Mouse (Mus musculus) liver, adult 2 months (tissue): ENCODE measurements at regions not wholly inside any gene's neighbourhood (a gene's known extent, or its start where the extent isn't known, plus 50 kb on each side); places are given as distances from the start of the nearest gene placed in this dataset.

Source experiments
- DNase-seq: peaks from one replicate; pipeline ENCODE4 v3.0.0-alpha.2; 2011; ENCODE audit warnings: low read depth, low spot score; ENCODE audit errors: extremely low read depth
- H3K27ac ChIP-seq: fragments of 200-500 bp; replicated peaks from 2 replicates; pipeline ENCODE4 v1.5.1; 2012; ENCODE audit warnings: low read depth, mild to moderate bottlenecking, control low read depth, inconsistent platforms, low read length; ENCODE audit not compliant: insufficient read depth
- H3K27me3 ChIP-seq: fragments of 200-500 bp; 2 replicates; pipeline ENCODE4 v1.6.1; 2012; ENCODE audit warnings: mild to moderate bottlenecking, moderate library complexity, low read length, inconsistent platforms; ENCODE audit not compliant: control insufficient read depth, insufficient read depth
- H3K36me3 ChIP-seq: fragments of 200-500 bp; 2 replicates; pipeline ENCODE4 v1.6.1; 2012; ENCODE audit warnings: low read length, inconsistent platforms; ENCODE audit not compliant: control insufficient read depth, insufficient read depth
- H3K4me1 ChIP-seq: fragments of 200-500 bp; 2 replicates; pipeline ENCODE4 v1.6.1; 2011; ENCODE audit warnings: low read length; ENCODE audit not compliant: control insufficient read depth, insufficient read depth
- H3K4me3 ChIP-seq: fragments of 200-500 bp; 2 replicates; pipeline ENCODE4 v1.5.1; 2011; ENCODE audit warnings: low read depth, mild to moderate bottlenecking, control low read depth, low read length, moderate library complexity; ENCODE audit not compliant: insufficient read depth
- H3K79me2 ChIP-seq: fragments of 200-500 bp; 2 replicates; pipeline ENCODE4 v1.6.1; 2012; ENCODE audit warnings: inconsistent platforms, mild to moderate bottlenecking, low read length, moderate library complexity; ENCODE audit not compliant: control insufficient read depth, insufficient read depth
- H3K9ac ChIP-seq: fragments of 200-500 bp; 2 replicates; pipeline ENCODE4 v1.6.1; 2012; ENCODE audit warnings: low read depth, mild to moderate bottlenecking, control low read depth, inconsistent platforms, low read length
- CTCF ChIP-seq: fragments of 200-500 bp; IDR thresholded peaks from 2 replicates; pipeline ENCODE4 v1.5.1; 2011; ENCODE audit warnings: low read depth, low read length, control low read depth
- POLR2A ChIP-seq: fragments of 200-500 bp; IDR thresholded peaks from 2 replicates; pipeline ENCODE4 v1.6.1; 2011; ENCODE audit warnings: low read length, control low read depth; ENCODE audit not compliant: insufficient read depth; ENCODE audit errors: extremely low read depth
- WGBS: fragments of 180-500 bp; shearing (Covaris S2); methylation state at CpG from one replicate; pipeline ENCODE4 v1.1.7; 2018; 5-methylcytosine and 5-hydroxymethylcytosine counted together

- Histone ChIP-seq H3K4me3 (no peak overlapping the region), H3K79me2 (no peaks in the 10 kb centered on the region), H3K36me3 (no peaks in the 10 kb centered on the region), H3K27ac (no peak overlapping the region), H3K27me3 (no peaks in the 10 kb centered on the region), H3K4me1 (peaks cover 3% of the 10 kb centered on the region), H3K9ac (no peak overlapping the region)
- DNase-seq: peak; percentile 54
- 36% methylated on average over 3 of the region's 3 CpGs for WGBS
- TF ChIP-seq CTCF (no peak), POLR2A (no peak)
Observed at GRCm38 (mm10) chr15:41165534-41165933, 1031.4 kb downstream of the 9330182O14Rik start.

DNA sequence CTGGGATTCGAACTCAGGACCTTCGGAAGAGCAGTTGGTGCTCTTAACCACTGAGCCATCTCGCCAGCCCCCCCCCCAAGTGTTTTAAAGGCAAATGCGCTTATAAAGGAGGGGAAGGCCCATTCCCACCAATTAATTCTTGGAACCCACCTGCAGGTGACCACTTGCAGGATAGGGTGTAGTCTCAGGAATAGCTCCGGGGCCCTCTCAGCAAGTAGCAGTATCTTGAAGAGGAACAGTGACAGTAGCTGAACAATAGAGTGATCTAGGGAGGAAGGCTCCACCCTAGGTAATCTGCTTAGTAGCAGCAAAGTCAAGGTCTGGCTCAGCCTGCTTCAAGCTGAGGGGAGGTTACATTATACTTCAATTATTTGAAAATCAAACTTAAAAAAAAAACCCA lies 1056.6 kb downstream of the 9330182O14Rik start:
- Histone ChIP-seq H3K27me3 (no peaks in the 10 kb centered on the region), H3K4me1 (no peaks in the 10 kb centered on the region), H3K4me3 (no peak overlapping the region), H3K27ac (no peak overlapping the region), H3K79me2 (no peaks in the 10 kb centered on the region), H3K36me3 (no peaks in the 10 kb centered on the region), H3K9ac (no peak overlapping the region)
- TF ChIP-seq POLR2A (no peak), CTCF (no peak)
- 79% methylated on average over 5 of the region's 5 CpGs for WGBS
- DNase-seq: no peak

GRCm38 (mm10) chr15:41193240-41193639 lies 1059.1 kb downstream of the 9330182O14Rik start:
- no peak overlapping the region for H3K4me3 ChIP-seq
- DNase-seq: peak; percentile 50
- H3K36me3 ChIP-seq: no peaks in the 10 kb centered on the region
- WGBS: 15% methylated on average over 3 of the region's 3 CpGs
- TF ChIP-seq POLR2A (no peak), CTCF (peak; percentile 45)
- no peak overlapping the region for H3K9ac ChIP-seq
- H3K79me2 ChIP-seq: no peaks in the 10 kb centered on the region
- no peaks in the 10 kb centered on the region for H3K27me3 ChIP-seq
- H3K4me1 ChIP-seq: no peaks in the 10 kb centered on the region
- no peak overlapping the region for H3K27ac ChIP-seq

DNA sequence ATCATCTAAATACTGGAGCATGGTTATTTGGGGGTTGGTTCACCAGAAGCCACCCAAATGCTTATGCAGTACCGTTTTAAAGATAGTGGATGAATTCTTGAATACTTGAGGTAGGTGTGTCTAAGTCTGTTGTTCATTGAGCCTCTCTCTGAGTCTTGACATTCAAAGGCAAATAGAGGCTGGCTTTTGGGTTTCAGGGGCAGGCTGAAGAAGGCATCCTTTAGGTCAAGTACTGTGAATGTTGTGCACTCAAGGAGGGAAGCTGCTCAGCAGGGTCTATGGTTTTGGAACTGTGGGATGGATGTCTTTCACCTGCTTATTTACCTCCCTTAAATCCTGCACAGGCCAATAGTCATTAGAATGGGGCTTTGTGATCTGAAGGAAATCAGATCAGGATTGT lies 1089.6 kb downstream of the 9330182O14Rik start:
- H3K4me1 ChIP-seq: peaks cover 19% of the 10 kb centered on the region
- DNase-seq: no peak
- no peak for TF ChIP-seq POLR2A
- TF ChIP-seq CTCF: no peak
- H3K79me2 ChIP-seq: no peaks in the 10 kb centered on the region
- no peak overlapping the region for H3K9ac ChIP-seq
- H3K27ac ChIP-seq: no peak overlapping the region
- H3K4me3 ChIP-seq: no peak overlapping the region
- 83% methylated on average over 1 of the region's 1 CpGs for WGBS
- H3K36me3 ChIP-seq: no peaks in the 10 kb centered on the region
- H3K27me3 ChIP-seq: no peaks in the 10 kb centered on the region

DNA sequence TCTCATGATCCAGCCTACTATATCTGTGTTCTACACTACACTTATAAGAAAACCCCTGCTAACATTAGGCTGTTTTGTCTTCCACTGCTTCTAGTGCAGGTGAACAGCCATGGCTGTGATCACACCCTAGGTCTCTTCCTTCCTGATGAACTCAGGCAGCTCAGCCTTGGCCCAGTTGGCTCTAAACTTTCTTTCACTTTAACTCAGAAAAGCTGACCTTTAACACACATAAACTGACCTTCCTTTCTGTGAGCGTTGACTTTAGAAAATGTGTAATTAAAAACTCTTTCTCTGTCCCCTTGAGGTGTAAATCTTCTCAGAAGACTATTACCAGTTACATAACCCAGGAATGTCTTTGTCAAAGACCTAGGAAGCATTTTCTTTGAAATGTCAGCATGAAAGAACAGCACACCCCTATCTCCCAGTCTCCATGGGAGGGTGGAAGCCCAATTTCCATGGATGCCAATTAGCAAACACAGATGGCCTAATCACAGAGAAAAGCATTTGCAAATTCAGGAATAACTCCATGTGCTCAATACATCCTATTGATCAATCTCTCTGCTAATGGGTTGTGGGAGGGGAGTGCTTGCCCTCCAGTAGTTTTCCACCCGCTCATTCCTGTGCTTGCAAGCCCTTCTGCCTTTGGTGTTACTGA lies 1098.4 kb downstream of the 9330182O14Rik start:
- H3K79me2 ChIP-seq: no peaks in the 10 kb centered on the region
- H3K27ac ChIP-seq: no peak overlapping the region
- H3K4me3 ChIP-seq: no peak overlapping the region
- H3K36me3 ChIP-seq: no peaks in the 10 kb centered on the region
- DNase-seq: peak; percentile 93
- 13% methylated on average over 2 of the region's 2 CpGs for WGBS
- peaks cover 20% of the 10 kb centered on the region for H3K4me1 ChIP-seq
- TF ChIP-seq POLR2A (no peak), CTCF (no peak)
- H3K9ac ChIP-seq: no peak overlapping the region
- no peaks in the 10 kb centered on the region for H3K27me3 ChIP-seq
